Mouse (Mus musculus): Measurements from ENCODE around the gene Gpc2. TPM values are rescaled to one million over a fixed set of nuclear protein-coding genes. Genes with fewer than 3 reads are reported as not detected.

Gpc2 gene
- polyA plus RNA-seq, 1 experiment = 22.7 TPM

- TF ChIP-seq POLR2A (IDR thresholded peaks at IDR 0.05; ENCODE audit: control insufficient read depth, low read depth, low read length) (no peak), CTCF (IDR thresholded peaks at IDR 0.05; ENCODE audit: control insufficient read depth, insufficient read depth, insufficient replicate concordance, low read depth, low read length) (no peak)
- Histone ChIP-seq H3K4me1 (ENCODE audit: control insufficient read depth, insufficient read depth, low read length) (peaks cover 6% of the 10 kb centered on the region), H3K4me3 (ENCODE audit: control insufficient read depth, low read depth, low read length) (no peak overlapping the region), H3K27ac (ENCODE audit: control insufficient read depth, insufficient read depth, low read depth, low read length) (no peak overlapping the region), H3K27me3 (ENCODE audit: control insufficient read depth, insufficient read depth, low read length) (no peaks in the 10 kb centered on the region), H3K36me3 (ENCODE audit: control insufficient read depth, insufficient read depth, low read length) (peaks cover 3% of the 10 kb centered on the region)
Observed at GRCm38 (mm10) chr5:138256966-138257584, 22.7 kb downstream of the Gpc2 start.

- Histone ChIP-seq H3K4me1 (ENCODE audit: control insufficient read depth, insufficient read depth, low read length) (peaks cover 6% of the 10 kb centered on the region), H3K36me3 (ENCODE audit: control insufficient read depth, insufficient read depth, low read length) (no peaks in the 10 kb centered on the region), H3K27ac (ENCODE audit: control insufficient read depth, insufficient read depth, low read depth, low read length) (peak overlapping the region; percentile 74; the same call in 1 of the 2 replicates), H3K4me3 (ENCODE audit: control insufficient read depth, low read depth, low read length) (peak overlapping the region; percentile 95), H3K27me3 (ENCODE audit: control insufficient read depth, insufficient read depth, low read length) (no peaks in the 10 kb centered on the region)
- TF ChIP-seq POLR2A (IDR thresholded peaks at IDR 0.05; ENCODE audit: control insufficient read depth, low read depth, low read length) (no peak), CTCF (IDR thresholded peaks at IDR 0.05; ENCODE audit: control insufficient read depth, insufficient read depth, insufficient replicate concordance, low read depth, low read length) (no peak)
Observed at GRCm38 (mm10) chr5:138256094-138256467, 23.7 kb downstream of the Gpc2 start.

- TF ChIP-seq POLR2A (IDR thresholded peaks at IDR 0.05; ENCODE audit: control insufficient read depth, low read depth, low read length) (peak; percentile 73), CTCF (IDR thresholded peaks at IDR 0.05; ENCODE audit: control insufficient read depth, insufficient read depth, insufficient replicate concordance, low read depth, low read length) (peak; percentile 19; the same call in 1 of the 2 replicates)
- H3K27ac ChIP-seq (ENCODE audit: control insufficient read depth, insufficient read depth, low read depth, low read length) = peak within 1 kb of the TSS; percentile 74
- no peaks in the 10 kb centered on the region for H3K27me3 ChIP-seq (ENCODE audit: control insufficient read depth, insufficient read depth, low read length)
- no peaks in the 10 kb centered on the region for H3K36me3 ChIP-seq (ENCODE audit: control insufficient read depth, insufficient read depth, low read length)
- peak within 1 kb of the TSS; percentile 95 for H3K4me3 ChIP-seq (ENCODE audit: control insufficient read depth, low read depth, low read length)
- H3K4me1 ChIP-seq (ENCODE audit: control insufficient read depth, insufficient read depth, low read length) = peaks cover 6% of the 10 kb centered on the region
Observed at GRCm38 (mm10) chr5:138255353-138256093, 24.3 kb downstream of the Gpc2 start, which contains the start of gene Lamtor4. Gene Lamtor4, plus strand, starts transcription at chr5:138255482.

- no peak for TF ChIP-seq CTCF (IDR thresholded peaks at IDR 0.05; ENCODE audit: control insufficient read depth, insufficient read depth, insufficient replicate concordance, low read depth, low read length)
- TF ChIP-seq POLR2A (IDR thresholded peaks at IDR 0.05; ENCODE audit: control insufficient read depth, low read depth, low read length) = no peak
- Histone ChIP-seq H3K4me3 (ENCODE audit: control insufficient read depth, low read depth, low read length) (no peak overlapping the region), H3K27ac (ENCODE audit: control insufficient read depth, insufficient read depth, low read depth, low read length) (no peak overlapping the region), H3K4me1 (ENCODE audit: control insufficient read depth, insufficient read depth, low read length) (peaks cover 6% of the 10 kb centered on the region), H3K36me3 (ENCODE audit: control insufficient read depth, insufficient read depth, low read length) (no peaks in the 10 kb centered on the region), H3K27me3 (ENCODE audit: control insufficient read depth, insufficient read depth, low read length) (no peaks in the 10 kb centered on the region)
Observed at GRCm38 (mm10) chr5:138253061-138253460, 26.7 kb downstream of the Gpc2 start.

- Histone ChIP-seq H3K27ac (ENCODE audit: control insufficient read depth, insufficient read depth, low read depth, low read length) (no peak overlapping the region), H3K27me3 (ENCODE audit: control insufficient read depth, insufficient read depth, low read length) (no peaks in the 10 kb centered on the region), H3K4me1 (ENCODE audit: control insufficient read depth, insufficient read depth, low read length) (peaks cover 5% of the 10 kb centered on the region), H3K4me3 (ENCODE audit: control insufficient read depth, low read depth, low read length) (no peak overlapping the region), H3K36me3 (ENCODE audit: control insufficient read depth, insufficient read depth, low read length) (no peaks in the 10 kb centered on the region)
- TF ChIP-seq POLR2A (IDR thresholded peaks at IDR 0.05; ENCODE audit: control insufficient read depth, low read depth, low read length) (no peak), CTCF (IDR thresholded peaks at IDR 0.05; ENCODE audit: control insufficient read depth, insufficient read depth, insufficient replicate concordance, low read depth, low read length) (no peak)
Observed at GRCm38 (mm10) chr5:138251144-138251543, 28.7 kb downstream of the Gpc2 start.

- no peak overlapping the region for H3K4me3 ChIP-seq (ENCODE audit: control insufficient read depth, low read depth, low read length)
- H3K36me3 ChIP-seq (ENCODE audit: control insufficient read depth, insufficient read depth, low read length) = no peaks in the 10 kb centered on the region
- H3K4me1 ChIP-seq (ENCODE audit: control insufficient read depth, insufficient read depth, low read length) = no peaks in the 10 kb centered on the region
- no peaks in the 10 kb centered on the region for H3K27me3 ChIP-seq (ENCODE audit: control insufficient read depth, insufficient read depth, low read length)
- no peak for TF ChIP-seq POLR2A (IDR thresholded peaks at IDR 0.05; ENCODE audit: control insufficient read depth, low read depth, low read length)
- no peak for TF ChIP-seq CTCF (IDR thresholded peaks at IDR 0.05; ENCODE audit: control insufficient read depth, insufficient read depth, insufficient replicate concordance, low read depth, low read length)
- no peak overlapping the region for H3K27ac ChIP-seq (ENCODE audit: control insufficient read depth, insufficient read depth, low read depth, low read length)
Observed at GRCm38 (mm10) chr5:138241511-138241910, 38.3 kb downstream of the Gpc2 start.

- H3K36me3 ChIP-seq (ENCODE audit: control insufficient read depth, insufficient read depth, low read length) = no peaks in the 10 kb centered on the region
- H3K4me3 ChIP-seq (ENCODE audit: control insufficient read depth, low read depth, low read length) = no peak overlapping the region
- H3K27ac ChIP-seq (ENCODE audit: control insufficient read depth, insufficient read depth, low read depth, low read length) = no peak overlapping the region
- no peaks in the 10 kb centered on the region for H3K27me3 ChIP-seq (ENCODE audit: control insufficient read depth, insufficient read depth, low read length)
- no peaks in the 10 kb centered on the region for H3K4me1 ChIP-seq (ENCODE audit: control insufficient read depth, insufficient read depth, low read length)
- TF ChIP-seq POLR2A (IDR thresholded peaks at IDR 0.05; ENCODE audit: control insufficient read depth, low read depth, low read length) (no peak), CTCF (IDR thresholded peaks at IDR 0.05; ENCODE audit: control insufficient read depth, insufficient read depth, insufficient replicate concordance, low read depth, low read length) (no peak)
Observed at GRCm38 (mm10) chr5:138234224-138234623, 45.6 kb downstream of the Gpc2 start.

Data from testis, adult 2 months (tissue).